Mouse (Mus musculus) CH12.LX (cell line): ENCODE measurements at regions not wholly inside any gene's neighbourhood (a gene's known extent, or its start where the extent isn't known, plus 50 kb on each side); places are given as distances from the start of the nearest gene placed in this dataset.
A peak's percentile ranks its signal among the peaks of the same experiment; 100 is the strongest.

Source experiments
- DNase-seq: peaks from one replicate; pipeline ENCODE4 v3.0.0-alpha.2; 2013; ENCODE audit errors: extremely low read depth
- H3K27ac ChIP-seq: 2 replicates; pipeline ENCODE4 v1.5.1; 2012; ENCODE audit warnings: low read depth, mild to moderate bottlenecking, control low read depth, moderate library complexity; ENCODE audit not compliant: insufficient read depth
- H3K27me3 ChIP-seq: replicated peaks from 2 replicates; pipeline ENCODE3; 2012; ENCODE audit warnings: inconsistent platforms
- H3K36me3 ChIP-seq, 2 experiments: replicated peaks in 1 of 2; 2 replicates each; pipeline versions ENCODE3 to v1.6.1; 2012; ENCODE audit warnings: inconsistent platforms in 1 of 2, low read length in 1 of 2, mild to moderate bottlenecking in 1 of 2, mixed read lengths in 1 of 2, moderate library complexity in 1 of 2; ENCODE audit not compliant: control insufficient read depth in 1 of 2, insufficient read depth in 1 of 2
- H3K4me1 ChIP-seq, 2 experiments: 2 replicates each; pipeline ENCODE4 v1.6.1; 2012; ENCODE audit warnings: inconsistent platforms in 1 of 2, moderate library complexity in 1 of 2; ENCODE audit not compliant: insufficient read depth in 2 of 2, control insufficient read depth in 1 of 2
- H3K4me2 ChIP-seq: 2 replicates; pipeline ENCODE4 v1.6.1; 2012; ENCODE audit warnings: low read depth, mild to moderate bottlenecking, control low read depth; ENCODE audit not compliant: poor library complexity, insufficient read depth, severe bottlenecking
- H3K4me3 ChIP-seq, 3 experiments: fragments of 150-350 bp in 1 of 3; sonication (generic) in 1 of 3; replicated peaks in 1 of 3; 2 replicates each; pipeline versions ENCODE3 to v1.5.1; 2011 to 2012; ENCODE audit warnings: low read depth in 2 of 3, low read length in 2 of 3, mild to moderate bottlenecking in 2 of 3, moderate library complexity in 2 of 3, control low read depth in 1 of 3, improper control_type of control experiment in 1 of 3, inconsistent platforms in 1 of 3, mixed read lengths in 1 of 3; ENCODE audit not compliant: poor library complexity in 1 of 3
- H3K79me2 ChIP-seq: replicated peaks from 2 replicates; pipeline ENCODE4 v1.6.1; 2012; ENCODE audit warnings: mild to moderate bottlenecking, moderate library complexity; ENCODE audit not compliant: control insufficient read depth, poor library complexity, insufficient read depth, severe bottlenecking; ENCODE audit errors: extremely low read depth
- H3K9ac ChIP-seq: 2 replicates; pipeline ENCODE4 v1.6.1; 2012; ENCODE audit warnings: low read depth, mild to moderate bottlenecking, control low read depth, moderate library complexity; ENCODE audit not compliant: insufficient read depth
- H3K9me3 ChIP-seq: replicated peaks from 2 replicates; pipeline ENCODE3; 2012; ENCODE audit warnings: low read length, inconsistent platforms, mixed read lengths
- CTCF ChIP-seq, 2 experiments: IDR thresholded peaks in 1 of 2; conservative IDR thresholded peaks in 1 of 2; 2 replicates each; pipeline ENCODE4 v1.5.1; 2011 to 2012; ENCODE audit warnings: low read depth in 2 of 2, low read length in 2 of 2, improper control_type of control experiment in 1 of 2, inconsistent platforms in 1 of 2, mild to moderate bottlenecking in 1 of 2, moderate library complexity in 1 of 2
- GABPA ChIP-seq: IDR thresholded peaks from 2 replicates; pipeline ENCODE4 v1.6.1; 2012; ENCODE audit warnings: low read depth, low read length, improper control_type of control experiment, inconsistent platforms; ENCODE audit not compliant: insufficient replicate concordance
- MAFK ChIP-seq: IDR thresholded peaks from 2 replicates; pipeline ENCODE4 v1.6.1; 2011; ENCODE audit warnings: low read length, improper control_type of control experiment; ENCODE audit not compliant: insufficient replicate concordance
- MAX ChIP-seq: IDR thresholded peaks from 2 replicates; pipeline ENCODE4 v1.6.1; 2011; ENCODE audit warnings: low read length, improper control_type of control experiment
- MAZ ChIP-seq: IDR thresholded peaks from 2 replicates; pipeline ENCODE4 v1.6.1; 2012; ENCODE audit warnings: low read depth, mild to moderate bottlenecking, inconsistent platforms, low read length, improper control_type of control experiment, moderate library complexity
- NELFE ChIP-seq: IDR thresholded peaks from 2 replicates; pipeline ENCODE4 v1.6.1; 2011; ENCODE audit warnings: low read depth, low read length, improper control_type of control experiment
- NRF1 ChIP-seq: IDR thresholded peaks from 2 replicates; pipeline ENCODE4 v1.6.1; 2014; ENCODE audit warnings: low read depth, mild to moderate bottlenecking, inconsistent platforms, low read length, improper control_type of control experiment, moderate library complexity
- PAX5 ChIP-seq: IDR thresholded peaks from 2 replicates; pipeline ENCODE4 v1.6.1; 2012; ENCODE audit warnings: low read length, inconsistent platforms, mixed read lengths
- POLR2A ChIP-seq: IDR thresholded peaks from 2 replicates; pipeline ENCODE4 v1.6.1; 2011; ENCODE audit warnings: low read depth, mild to moderate bottlenecking, improper control_type of control experiment, low read length
- POLR2AphosphoS2 ChIP-seq: IDR thresholded peaks from 2 replicates; pipeline ENCODE4 v1.6.1; 2011; ENCODE audit warnings: low read depth, low read length, improper control_type of control experiment
- RAD21 ChIP-seq: IDR thresholded peaks from 2 replicates; pipeline ENCODE4 v1.6.1; 2011; ENCODE audit warnings: low read depth, mild to moderate bottlenecking, low read length, improper control_type of control experiment, moderate library complexity
- RCOR1 ChIP-seq: conservative IDR thresholded peaks from 2 replicates; pipeline ENCODE4 v1.6.1; 2012; ENCODE audit warnings: low read depth, mild to moderate bottlenecking, inconsistent platforms, low read length, improper control_type of control experiment
- SIN3A ChIP-seq: IDR thresholded peaks from 2 replicates; pipeline ENCODE4 v1.6.1; 2012; ENCODE audit warnings: low read length, improper control_type of control experiment, inconsistent platforms
- UBTF ChIP-seq: IDR thresholded peaks from 2 replicates; pipeline ENCODE4 v1.6.1; 2012; ENCODE audit warnings: low read depth, mild to moderate bottlenecking, inconsistent platforms, low read length, improper control_type of control experiment, moderate library complexity
- USF1 ChIP-seq: IDR thresholded peaks from 2 replicates; pipeline ENCODE4 v1.6.1; 2014; ENCODE audit warnings: low read depth, mild to moderate bottlenecking, inconsistent platforms, low read length, improper control_type of control experiment
- USF2 ChIP-seq: conservative IDR thresholded peaks from 2 replicates; pipeline ENCODE4 v1.6.1; 2011; ENCODE audit warnings: low read depth, low read length, improper control_type of control experiment
- ZC3H11A ChIP-seq: IDR thresholded peaks from 2 replicates; pipeline ENCODE4 v1.6.1; 2012; ENCODE audit warnings: low read depth, mild to moderate bottlenecking, inconsistent platforms, low read length, improper control_type of control experiment
- ZKSCAN1 ChIP-seq: IDR thresholded peaks from 2 replicates; pipeline ENCODE4 v1.6.1; 2012; ENCODE audit warnings: low read depth, inconsistent platforms, low read length, improper control_type of control experiment, borderline replicate concordance
- ZMIZ1 ChIP-seq: IDR thresholded peaks from 2 replicates; pipeline ENCODE4 v1.6.1; 2012; ENCODE audit warnings: low read depth, mild to moderate bottlenecking, inconsistent platforms, low read length, improper control_type of control experiment
- ZNF384 ChIP-seq: IDR thresholded peaks from 2 replicates; pipeline ENCODE4 v1.6.1; 2012; ENCODE audit warnings: low read depth, low read length, improper control_type of control experiment, inconsistent platforms
- dilution Hi-C: fragments of 300-500 bp; cut with MboI; formaldehyde crosslinking; loops from 2 replicates; pipeline ENCODE4 v1.14.3; 2020; ENCODE audit warnings: low sequenced_read_pairs; ENCODE audit not compliant: extremely low pct_unique_long_range_greater_than_20kb, extremely low pct_ligation_motif_present
- in situ Hi-C: fragments of 300-500 bp; cut with MboI; formaldehyde crosslinking; loops from 3 replicates; pipeline ENCODE4 v1.14.3; 2019; ENCODE audit warnings: low sequenced_read_pairs, low pct_ligation_motif_present, low pct_unique_long_range_greater_than_20kb, mixed read lengths

- Histone ChIP-seq H3K9ac (no peak overlapping the region), H3K4me1 (no peaks in the 10 kb centered on the region), H3K79me2 (no peaks in the 10 kb centered on the region), H3K4me2 (no peak overlapping the region), H3K36me3 (no peaks in the 10 kb centered on the region), H3K27ac (no peak overlapping the region), H3K9me3 (peaks cover 7% of the 10 kb centered on the region), H3K4me3 (no peak overlapping the region), H3K27me3 (peaks cover 27% of the 10 kb centered on the region)
- in situ Hi-C loops: no loop called here
- dilution Hi-C loops: no loop called here
- no peak for TF ChIP-seq PAX5
- no peak for TF ChIP-seq POLR2AphosphoS2
- no peak for TF ChIP-seq GABPA
- no peak for TF ChIP-seq USF1
- no peak for TF ChIP-seq SIN3A
- no peak for TF ChIP-seq USF2
- no peak for TF ChIP-seq NELFE
- no peak for TF ChIP-seq RCOR1
- no peak for TF ChIP-seq CTCF (conservative IDR thresholded peaks at IDR 0.05 in 1 of 2, IDR thresholded peaks at IDR 0.05 in 1 of 2; ENCODE audit: low read depth in 2 of 2, low read length in 2 of 2)
- TF ChIP-seq UBTF: no peak
- no peak for TF ChIP-seq RAD21
- no peak for TF ChIP-seq MAZ
- no peak for TF ChIP-seq MAFK
- TF ChIP-seq POLR2A: no peak
- no peak for TF ChIP-seq NRF1
- no peak for TF ChIP-seq ZKSCAN1
- no peak for TF ChIP-seq ZNF384
- no peak for TF ChIP-seq ZC3H11A
- no peak for TF ChIP-seq MAX
- no peak for DNase-seq
Observed at GRCm38 (mm10) chr6:135495841-135496240, 133.5 kb downstream of the Emp1 start.

DNA sequence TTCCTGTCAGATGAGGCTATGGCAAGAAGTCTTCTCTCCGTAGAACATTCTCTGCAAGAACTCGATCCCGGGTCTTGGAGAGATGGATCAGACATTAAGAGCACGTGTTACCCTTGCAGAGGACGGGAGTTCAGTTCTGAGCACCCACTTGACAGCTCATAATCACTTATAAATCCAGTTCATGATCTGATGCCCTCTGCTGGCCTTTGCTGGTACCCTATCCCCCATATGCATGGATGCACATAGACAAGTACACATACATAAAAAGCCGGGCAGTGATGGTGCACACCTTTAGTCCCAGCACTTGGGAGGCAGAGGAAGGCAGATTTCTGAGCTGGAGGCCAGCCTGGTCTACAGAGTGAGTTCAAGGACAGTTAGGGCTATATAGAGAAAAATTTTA, 136.2 kb downstream of the Emp1 start:
- Histone ChIP-seq H3K79me2 (no peaks in the 10 kb centered on the region), H3K36me3 (no peaks in the 10 kb centered on the region), H3K4me2 (no peak overlapping the region), H3K27me3 (peaks cover 18% of the 10 kb centered on the region), H3K9me3 (peaks cover 7% of the 10 kb centered on the region), H3K9ac (no peak overlapping the region), H3K4me1 (no peaks in the 10 kb centered on the region), H3K27ac (no peak overlapping the region), H3K4me3 (no peak overlapping the region)
- TF ChIP-seq ZMIZ1: no peak
- TF ChIP-seq RAD21: no peak
- 0 out of 4 replicates have a peak, but pooled peaks of 1 of the 2 experiments have one; percentile 7 for TF ChIP-seq CTCF (conservative IDR thresholded peaks at IDR 0.05 in 1 of 2, IDR thresholded peaks at IDR 0.05 in 1 of 2; ENCODE audit: low read depth in 2 of 2, low read length in 2 of 2)
- TF ChIP-seq USF1: no peak
- peak; percentile 1 for DNase-seq
- in situ Hi-C loops: no loop called here
- dilution Hi-C loops: no loop called here
